Mouse (Mus musculus): ENCODE results near the gene Cdkn2a. TPM values are rescaled to one million over a fixed set of nuclear protein-coding genes. Genes with fewer than 3 reads are reported as not detected.

Gene Cdkn2a
- 5.1 and 12.3 TPM in 2 replicates for polyA plus RNA-seq (2012; rRNA removed)

DNA sequence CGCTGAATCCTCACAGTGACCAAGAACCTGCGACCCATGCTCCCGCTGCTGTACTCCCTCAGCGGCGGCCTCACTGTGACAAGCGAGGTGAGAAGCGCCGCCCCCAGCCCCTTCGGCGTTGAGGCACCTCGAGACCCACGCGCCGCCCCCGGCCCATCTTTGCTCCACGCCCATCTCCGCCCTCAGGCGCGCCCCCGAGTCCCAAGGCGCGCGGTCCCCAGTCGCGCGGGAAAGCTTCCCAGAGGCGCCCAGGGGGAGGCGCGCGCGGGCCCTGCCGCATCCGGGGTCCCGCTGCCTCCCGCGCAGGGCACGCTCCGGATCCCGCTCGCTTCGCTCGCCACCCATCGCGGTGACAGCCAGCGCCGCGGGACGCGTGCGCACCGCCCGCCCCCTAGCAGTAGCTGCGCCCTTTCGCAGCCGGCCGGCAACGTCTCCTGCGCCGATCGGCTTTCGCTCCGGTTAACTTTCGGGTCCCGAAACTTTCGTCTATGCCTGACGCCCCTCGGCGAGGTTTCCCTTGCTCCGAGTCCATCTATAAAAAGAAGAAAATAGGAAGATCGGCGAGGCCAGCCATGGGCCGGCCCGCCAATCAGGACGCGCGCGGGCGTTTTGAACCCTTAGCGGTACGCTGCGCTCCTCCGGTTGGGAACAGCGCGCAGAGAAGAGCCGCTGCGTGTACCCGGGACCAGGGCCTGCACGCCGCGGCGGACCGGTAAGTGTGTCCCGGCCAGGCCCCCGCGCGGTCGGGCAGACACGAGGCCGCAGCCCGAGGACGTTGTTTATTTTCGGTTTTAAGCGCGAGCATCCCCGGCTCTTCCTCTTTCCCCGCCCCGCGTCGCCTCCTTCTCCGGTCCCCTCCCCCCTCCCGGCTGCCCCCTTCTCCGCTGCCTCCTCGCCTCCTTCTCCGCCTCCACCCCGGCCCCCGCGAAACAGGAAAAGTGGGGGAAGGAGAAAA is at the start of gene Cdkn2a:
Gene Cdkn2a, minus strand, starts transcription at position 168 of the 955 bp plus-strand sequence.
- TF ChIP-seq POLR2A (IDR thresholded peaks at IDR 0.05; ENCODE audit: borderline replicate concordance, extremely low read depth, low read depth, low read length): no peak
- no peak for TF ChIP-seq CTCF (IDR thresholded peaks at IDR 0.05; ENCODE audit: insufficient read depth, low read length)
- H3K4me1 ChIP-seq (ENCODE audit: control insufficient read depth, insufficient read depth, low read length): peaks cover 6% of the 10 kb centered on the region; the same call in 1 of the 2 replicates
- peak; percentile 54 for DNase-seq
- peak within 1 kb of the TSS; percentile 94 for H3K4me3 ChIP-seq (replicated peaks; ENCODE audit: extremely low read depth, low read depth, low read length)
- 1% methylated on average over 91 of the region's 117 CpGs for WGBS

DNA sequence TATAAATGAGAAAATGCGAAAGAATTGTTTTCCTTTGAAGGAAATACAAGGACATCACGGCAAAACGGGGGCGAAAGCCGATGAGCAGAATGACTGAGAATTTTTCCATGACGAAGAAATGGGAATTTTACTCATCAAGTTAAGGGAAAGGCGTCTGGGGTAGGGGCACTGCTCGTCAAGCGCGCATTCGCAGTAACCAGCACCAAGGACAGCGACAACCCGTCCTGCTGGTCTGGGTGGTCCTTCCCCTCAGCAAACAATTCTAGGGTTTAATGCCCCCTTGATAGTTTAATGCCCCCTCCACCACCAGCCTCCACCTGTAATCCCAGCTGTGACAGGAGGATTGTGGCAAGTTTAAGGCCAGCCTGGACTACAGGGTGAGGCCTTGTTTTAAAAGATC is 19.0 kb upstream of the Cdkn2a start:
- H3K4me1 ChIP-seq (ENCODE audit: control insufficient read depth, insufficient read depth, low read length): peaks cover 2% of the 10 kb centered on the region; the same call in 1 of the 2 replicates
- TF ChIP-seq POLR2A (IDR thresholded peaks at IDR 0.05; ENCODE audit: borderline replicate concordance, extremely low read depth, low read depth, low read length): no peak
- no peak for TF ChIP-seq CTCF (IDR thresholded peaks at IDR 0.05; ENCODE audit: insufficient read depth, low read length)
- no peak for DNase-seq

DNA sequence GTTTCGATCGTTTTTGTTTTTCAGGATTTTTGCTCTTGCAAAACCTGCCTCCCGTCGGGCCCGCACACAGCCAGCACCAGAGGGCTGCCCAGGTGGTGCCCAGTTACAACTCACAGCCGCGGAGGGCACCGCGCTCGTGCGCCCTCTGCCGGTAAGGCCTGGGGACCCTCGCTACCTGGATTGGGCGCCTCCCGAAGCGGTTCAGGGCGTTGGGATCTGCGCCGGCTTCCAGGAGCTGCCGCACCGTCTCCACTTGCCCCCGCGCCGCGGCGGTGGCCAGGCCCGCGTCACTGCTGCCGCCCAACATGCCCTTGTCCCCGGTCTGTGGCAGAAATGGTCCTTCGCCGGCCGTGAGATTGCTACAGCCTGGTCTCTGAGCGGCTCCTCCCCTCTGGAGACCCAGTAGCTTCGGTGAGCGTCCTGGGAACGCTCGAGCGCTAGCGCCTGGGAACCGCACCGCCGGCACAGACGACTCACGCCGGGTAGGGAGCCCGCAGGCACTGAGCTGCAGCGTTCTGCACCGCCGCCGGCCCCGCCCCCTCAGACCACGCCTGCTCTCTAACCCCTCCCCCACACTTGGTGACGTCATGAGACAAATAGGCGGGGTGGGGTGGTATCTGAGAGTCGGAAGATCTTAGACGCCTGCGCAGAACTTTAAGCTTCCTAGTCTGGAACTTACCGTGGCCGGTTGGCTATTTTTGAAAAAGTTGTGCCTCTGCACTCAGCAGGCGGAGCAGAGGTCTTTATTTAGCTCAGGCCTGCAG is 16.2 kb upstream of the Cdkn2a start, which contains the start of gene Cdkn2b:
Gene Cdkn2b, minus strand, starts transcription at position 549 of the 764 bp plus-strand sequence.
- WGBS: 1% methylated on average over 61 of the region's 61 CpGs
- Histone ChIP-seq H3K4me3 (replicated peaks; ENCODE audit: extremely low read depth, low read depth, low read length) (peak within 1 kb of the TSS; percentile 81), H3K4me1 (ENCODE audit: control insufficient read depth, insufficient read depth, low read length) (peaks cover 2% of the 10 kb centered on the region)
- TF ChIP-seq CTCF (IDR thresholded peaks at IDR 0.05; ENCODE audit: insufficient read depth, low read length) (peak; percentile 63), POLR2A (IDR thresholded peaks at IDR 0.05; ENCODE audit: borderline replicate concordance, extremely low read depth, low read depth, low read length) (peak; percentile 32; the same call in 1 of the 2 replicates)
- DNase-seq: peak; percentile 95

More for the DNA sequence above, 19.0 kb upstream of the Cdkn2a start:
- H3K4me3 ChIP-seq (replicated peaks; ENCODE audit: extremely low read depth, low read depth, low read length): no peak overlapping the region
- WGBS: 28% methylated on average over 13 of the region's 13 CpGs

DNA sequence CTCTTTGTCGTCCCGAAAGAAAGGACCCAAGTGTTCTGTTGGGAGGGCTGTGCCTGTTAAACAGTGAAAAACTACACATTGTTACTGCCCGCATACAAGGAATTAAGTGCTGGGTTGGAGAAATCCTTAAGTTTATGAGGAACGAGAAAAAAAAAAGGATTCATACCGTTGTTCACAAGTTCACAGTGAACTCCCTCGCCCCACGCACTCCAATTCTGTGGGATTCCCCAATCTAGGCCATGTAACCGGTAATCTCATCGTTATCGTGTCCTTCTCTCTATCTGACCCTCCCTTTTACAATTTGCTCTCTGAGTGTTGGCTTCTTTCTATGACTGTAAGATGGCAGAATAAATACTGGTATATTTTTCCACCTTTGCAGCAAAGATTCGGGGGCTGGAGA is 15.5 kb upstream of the Cdkn2a start:
- no peak for DNase-seq
- H3K4me3 ChIP-seq (replicated peaks; ENCODE audit: extremely low read depth, low read depth, low read length): peak overlapping the region; percentile 81
- WGBS: 21% methylated on average over 11 of the region's 11 CpGs
- peaks cover 2% of the 10 kb centered on the region for H3K4me1 ChIP-seq (ENCODE audit: control insufficient read depth, insufficient read depth, low read length)
- TF ChIP-seq CTCF (IDR thresholded peaks at IDR 0.05; ENCODE audit: insufficient read depth, low read length) (no peak), POLR2A (IDR thresholded peaks at IDR 0.05; ENCODE audit: borderline replicate concordance, extremely low read depth, low read depth, low read length) (no peak)

DNA sequence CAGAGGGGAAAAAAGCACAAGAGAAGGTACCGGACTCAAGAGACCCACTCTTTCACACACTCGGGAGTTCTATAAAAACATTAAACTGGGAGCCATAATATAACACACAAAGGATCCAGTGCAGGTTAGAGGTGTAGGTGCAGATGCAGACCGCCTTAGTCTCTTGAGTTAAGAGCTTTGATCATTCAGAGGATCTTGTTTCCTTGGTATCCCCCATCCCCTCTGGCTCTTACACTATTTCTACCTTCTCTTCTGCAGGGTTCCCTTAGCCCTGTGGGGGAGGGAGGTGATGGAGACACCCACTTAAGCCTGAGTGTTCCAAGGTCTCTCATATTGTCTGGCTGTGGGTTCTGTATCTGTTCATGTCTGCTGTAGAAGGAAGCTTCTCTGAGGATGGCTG is 13.5 kb upstream of the Cdkn2a start:
- TF ChIP-seq CTCF (IDR thresholded peaks at IDR 0.05; ENCODE audit: insufficient read depth, low read length) (no peak), POLR2A (IDR thresholded peaks at IDR 0.05; ENCODE audit: borderline replicate concordance, extremely low read depth, low read depth, low read length) (no peak)
- 54% methylated on average over 3 of the region's 3 CpGs for whole genome bisulfite sequencing
- H3K4me3 ChIP-seq (replicated peaks; ENCODE audit: extremely low read depth, low read depth, low read length): no peak overlapping the region
- DNase-seq: no peak
- H3K4me1 ChIP-seq (ENCODE audit: control insufficient read depth, insufficient read depth, low read length): peaks cover 2% of the 10 kb centered on the region

DNA sequence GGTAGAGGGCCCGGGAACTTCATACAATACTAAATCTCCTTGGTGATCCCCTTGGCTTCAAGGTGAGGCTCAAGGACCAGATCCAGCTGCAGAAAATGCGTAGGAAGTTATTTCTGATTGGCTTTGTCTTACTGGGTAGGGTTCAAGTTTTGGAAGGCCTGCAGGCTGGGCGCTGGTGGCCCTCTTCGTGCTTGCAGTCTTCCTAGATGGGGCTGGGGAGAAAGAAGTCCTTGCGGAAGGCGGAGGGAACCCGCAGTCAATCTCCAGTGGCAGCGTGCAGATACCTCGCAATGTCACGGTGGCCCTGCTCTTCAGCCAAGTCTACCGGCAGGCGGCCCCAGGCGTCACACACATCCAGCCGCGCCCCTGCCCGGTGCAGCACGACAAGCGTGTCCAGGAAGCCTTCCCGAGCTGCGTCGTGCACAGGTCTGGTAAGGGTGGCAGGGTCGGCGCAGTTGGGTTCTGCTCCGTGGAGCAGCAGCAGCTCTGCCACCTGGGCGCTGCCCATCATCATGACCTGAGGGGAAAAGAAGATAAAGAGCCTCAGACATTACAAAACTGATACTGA is 12.4 kb upstream of the Cdkn2a start:
- 37% methylated on average over 25 of the region's 25 CpGs for WGBS
- TF ChIP-seq POLR2A (IDR thresholded peaks at IDR 0.05; ENCODE audit: borderline replicate concordance, extremely low read depth, low read depth, low read length) (no peak), CTCF (IDR thresholded peaks at IDR 0.05; ENCODE audit: insufficient read depth, low read length) (no peak)
- peaks cover 2% of the 10 kb centered on the region for H3K4me1 ChIP-seq (ENCODE audit: control insufficient read depth, insufficient read depth, low read length)
- no peak overlapping the region for H3K4me3 ChIP-seq (replicated peaks; ENCODE audit: extremely low read depth, low read depth, low read length)
- DNase-seq: no peak

DNA sequence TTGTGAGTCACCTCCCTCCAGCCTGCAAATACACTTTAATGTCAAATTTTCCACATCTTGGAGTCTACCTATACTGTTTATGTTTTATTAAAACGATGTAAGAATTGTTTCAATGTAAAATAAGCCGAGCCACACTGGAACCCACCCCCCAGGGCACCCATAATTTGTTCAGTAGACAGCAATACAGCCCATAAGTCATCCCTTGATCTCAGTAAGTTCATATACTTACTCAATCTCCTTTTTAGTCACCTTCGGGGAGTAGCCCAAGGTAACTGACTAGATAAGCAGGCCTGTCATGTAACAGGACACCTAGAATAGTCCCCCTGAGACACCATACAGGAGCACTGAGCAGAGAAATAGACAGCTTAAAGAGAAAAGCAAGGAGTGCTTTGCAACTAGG is 11.2 kb upstream of the Cdkn2a start:
- 52% methylated on average over 3 of the region's 3 CpGs for WGBS
- no peak for DNase-seq
- no peaks in the 10 kb centered on the region; the same call in 1 of the 2 replicates for H3K4me1 ChIP-seq (ENCODE audit: control insufficient read depth, insufficient read depth, low read length)
- TF ChIP-seq POLR2A (IDR thresholded peaks at IDR 0.05; ENCODE audit: borderline replicate concordance, extremely low read depth, low read depth, low read length) (no peak), CTCF (IDR thresholded peaks at IDR 0.05; ENCODE audit: insufficient read depth, low read length) (no peak)
- no peak overlapping the region for H3K4me3 ChIP-seq (replicated peaks; ENCODE audit: extremely low read depth, low read depth, low read length)

DNA sequence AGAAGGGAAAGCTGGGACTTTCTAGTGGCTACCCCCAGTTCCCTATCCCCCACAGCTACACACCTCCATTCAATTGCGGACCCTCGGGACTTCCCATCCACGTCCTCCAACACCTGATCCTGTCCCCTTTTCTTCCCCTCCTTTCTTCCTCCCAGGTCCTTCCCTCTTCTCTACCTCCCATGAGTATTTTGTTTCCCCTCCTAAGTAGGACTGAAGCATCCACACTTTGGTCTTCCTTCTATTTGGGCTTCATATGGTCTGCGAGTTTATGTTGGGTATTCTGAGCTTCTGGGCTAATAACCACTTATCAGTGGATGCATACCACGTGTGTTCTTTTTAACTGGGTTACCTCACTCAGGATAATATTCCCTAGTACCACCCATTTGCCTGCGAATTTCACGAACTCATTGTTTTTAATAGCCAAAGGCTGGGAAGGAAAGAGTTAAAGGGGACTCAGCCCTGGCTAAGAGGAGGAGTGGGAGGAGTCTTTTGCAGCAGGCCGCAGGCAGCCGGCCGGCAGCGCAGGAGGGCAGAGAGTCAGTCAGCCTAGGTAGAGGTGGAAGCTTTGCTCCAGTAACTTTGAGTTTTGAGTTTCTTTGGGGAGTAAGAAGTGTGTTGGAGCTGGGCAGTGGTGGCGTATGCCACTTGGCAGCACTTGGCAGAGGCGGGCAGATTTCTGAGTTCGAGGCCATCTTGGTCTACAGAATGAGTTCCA is 9.0 kb upstream of the Cdkn2a start:
- Histone ChIP-seq H3K4me3 (replicated peaks; ENCODE audit: extremely low read depth, low read depth, low read length) (no peak overlapping the region), H3K4me1 (ENCODE audit: control insufficient read depth, insufficient read depth, low read length) (no peaks in the 10 kb centered on the region; the same call in 1 of the 2 replicates)
- TF ChIP-seq POLR2A (IDR thresholded peaks at IDR 0.05; ENCODE audit: borderline replicate concordance, extremely low read depth, low read depth, low read length) (no peak), CTCF (IDR thresholded peaks at IDR 0.05; ENCODE audit: insufficient read depth, low read length) (no peak)
- no peak for DNase-seq
- WGBS: 14% methylated on average over 14 of the region's 14 CpGs
